Comparison of ENCODE assay signal across 7 mouse cellular contexts in genomic region chr6:5384178-5384490, GRCm38 (mm10). TPM values are rescaled to one million over a fixed set of nuclear protein-coding genes. Genes with fewer than 3 reads are reported as not detected.
DNase-seq lines count a peak whose midpoint lies in the region; ATAC-seq and TF ChIP-seq lines count a peak whose summit lies in the region.

No protein-coding gene starts in this region.

- WGBS in intestine, embryonic 14.5 days: 3% methylated on average over 11 of the region's 11 CpGs

- ATAC-seq in intestine, embryonic 14.5 days (replicated peaks; ENCODE audit: low FRiP score, low TSS enrichment, low read depth): no peak
- ATAC-seq in megakaryocyte-erythroid progenitor cell, adult 5-6 weeks (replicated peaks; ENCODE audit: low FRiP score, low TSS enrichment, poor library complexity, severe bottlenecking): 0 out of 2 replicates have a peak, but pooled peaks have one; percentile 38

- H3K27me3 ChIP-seq in intestine, embryonic 14.5 days (replicated peaks; ENCODE audit: control insufficient read depth, insufficient read depth, low read length): no peaks in the 10 kb centered on the region

- DNase-seq in adrenal gland, adult 18-20 months (ENCODE audit: low spot score in 2 of 2): peak; percentile 45 to 47
- peak; percentile 39 to 72 for DNase-seq in cerebellum, postnatal 4 days (ENCODE audit: low spot score in 2 of 2)
- DNase-seq in gastrocnemius, adult 2 months: peak; percentile 68
- peak; percentile 84 for DNase-seq in intestine, embryonic 14.5 days (ENCODE audit: low spot score)
- DNase-seq in left cerebral cortex, postnatal 25 days (ENCODE audit: low spot score in 2 of 2): peak; percentile 75 to 85
- DNase-seq in skeletal muscle tissue, adult 2 months (ENCODE audit: low read depth, low spot score): peak; percentile 31

- H3K36me3 ChIP-seq in intestine, embryonic 14.5 days (ENCODE audit: control insufficient read depth, insufficient read depth, low read length): no peaks in the 10 kb centered on the region

- peak; percentile 82 for TF ChIP-seq CTCF in gastrocnemius, adult 2 months (IDR thresholded peaks at IDR 0.05)

- H3K4me1 ChIP-seq in intestine, embryonic 14.5 days (replicated peaks; ENCODE audit: control insufficient read depth, insufficient read depth, low read length): peaks cover 42% of the 10 kb centered on the region

- H3K4me2 ChIP-seq in intestine, embryonic 14.5 days (ENCODE audit: low read length): peak overlapping the region; percentile 67

- peak overlapping the region; percentile 64 for H3K4me3 ChIP-seq in gastrocnemius, adult 2 months
- H3K4me3 ChIP-seq in intestine, embryonic 14.5 days (ENCODE audit: low read depth, low read length): peak overlapping the region; percentile 28

- H3K9me3 ChIP-seq in intestine, embryonic 14.5 days (ENCODE audit: control insufficient read depth, low read length): no peaks in the 10 kb centered on the region

- intact Hi-C loops in gastrocnemius, adult 2 months (cut with DNase I): loop anchor here (5.0 to 10.0 kb wide), 3 partner anchors 127 to 969 kb away; partner anchors contain the start of gene Pon3
- intact Hi-C loops in left cerebral cortex, postnatal 25 days (cut with DNase I): loop anchor here (5.0 kb wide), 8 partner anchors 87 to 1872 kb away; partner anchors contain the start of genes Peg10, Pon2, Pon3 and Ppp1r9a

- peak overlapping the region; percentile 27; the same call in 1 of the 2 replicates for H3K9ac ChIP-seq in intestine, embryonic 14.5 days (ENCODE audit: low read length)

- H3K27ac ChIP-seq in gastrocnemius, adult 2 months: no peak overlapping the region
- peak overlapping the region; percentile 83; the same call in 1 of the 2 replicates for H3K27ac ChIP-seq in intestine, embryonic 14.5 days (ENCODE audit: low read depth)

RNA-seq across cellular contexts. Expression of gene Asb4, which starts 0.9 kb away (rescaled TPM):
- total RNA-seq in adrenal gland, adult 18-20 months (2021): 1 to 10 TPM in 1 of 2 experiments, under 1 TPM in 1; 0.80 to 1.1 TPM
- total RNA-seq in gastrocnemius, adult 2 months (2021): 10 to 100 TPM; 13.1 to 13.4 TPM
- polyA plus RNA-seq in intestine, embryonic 14.5 days (2014; fragmentation: Nextera tagmentation; extraction: Ambion mirVana): 28.5 and 32.0 TPM in 2 replicates
- total RNA-seq in left cerebral cortex, postnatal 25 days (2021): 1 to 10 TPM in 1 of 2 experiments, under 1 TPM in 1; 0.55 to 1.0 TPM
- total RNA-seq in megakaryocyte-erythroid progenitor cell, adult 5-6 weeks (2014; fragmentation: Nextera tagmentation): not detected in 2 replicates
- total RNA-seq in megakaryocyte-erythroid progenitor cell, adult 5-6 weeks (2017): not detected in 2 replicates

Comparison
In these comparisons a context has a peak if more than half of its experiments do, and no peak if none do; other contexts are left out.
1. DNase-seq: peak in every context shown above with its lines; median percentile 84 in intestine, embryonic 14.5 days; 80 in left cerebral cortex, postnatal 25 days; 68 in gastrocnemius, adult 2 months; 56 in cerebellum, postnatal 4 days; 46 in adrenal gland, adult 18-20 months; 31 in skeletal muscle tissue, adult 2 months.
2. RNA of gene Asb4, which starts 0.9 kb away (total RNA-seq): 13.1 to 13.4 TPM in gastrocnemius, adult 2 months; 0.80 to 1.1 TPM in adrenal gland, adult 18-20 months, 0.55 to 1.0 TPM in left cerebral cortex, postnatal 25 days and not detected in megakaryocyte-erythroid progenitor cell, adult 5-6 weeks; every median in the first group is over 4 times any median in the second.